Mouse (Mus musculus) lung, postnatal 14 days (tissue): ENCODE data around the gene Sec22c.

Source experiments
- DNase-seq: peaks from one replicate; pipeline ENCODE4 v3.0.0; 2021

The Sec22c gene

DNA sequence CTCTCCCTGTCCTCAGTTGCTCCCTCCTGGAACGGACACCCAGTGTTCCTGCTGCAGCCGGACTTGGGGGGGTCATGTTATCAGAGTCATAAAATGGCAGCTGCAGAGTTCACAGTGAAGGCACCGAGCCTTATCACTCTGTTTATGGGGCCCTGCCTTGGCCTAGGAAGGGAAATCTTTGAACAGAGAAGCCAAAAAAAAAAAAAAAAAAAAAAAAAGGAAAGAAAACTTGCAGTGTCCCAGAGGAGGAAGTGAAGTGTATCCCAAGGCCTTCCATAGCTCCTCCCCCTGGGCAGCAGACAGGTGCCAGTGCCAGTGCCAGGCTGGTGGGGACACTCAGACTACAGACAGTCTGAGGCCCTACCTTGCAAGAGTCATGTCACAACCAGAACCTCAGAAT is 60.4 kb downstream of the Sec22c start:
- no peak for DNase-seq

DNA sequence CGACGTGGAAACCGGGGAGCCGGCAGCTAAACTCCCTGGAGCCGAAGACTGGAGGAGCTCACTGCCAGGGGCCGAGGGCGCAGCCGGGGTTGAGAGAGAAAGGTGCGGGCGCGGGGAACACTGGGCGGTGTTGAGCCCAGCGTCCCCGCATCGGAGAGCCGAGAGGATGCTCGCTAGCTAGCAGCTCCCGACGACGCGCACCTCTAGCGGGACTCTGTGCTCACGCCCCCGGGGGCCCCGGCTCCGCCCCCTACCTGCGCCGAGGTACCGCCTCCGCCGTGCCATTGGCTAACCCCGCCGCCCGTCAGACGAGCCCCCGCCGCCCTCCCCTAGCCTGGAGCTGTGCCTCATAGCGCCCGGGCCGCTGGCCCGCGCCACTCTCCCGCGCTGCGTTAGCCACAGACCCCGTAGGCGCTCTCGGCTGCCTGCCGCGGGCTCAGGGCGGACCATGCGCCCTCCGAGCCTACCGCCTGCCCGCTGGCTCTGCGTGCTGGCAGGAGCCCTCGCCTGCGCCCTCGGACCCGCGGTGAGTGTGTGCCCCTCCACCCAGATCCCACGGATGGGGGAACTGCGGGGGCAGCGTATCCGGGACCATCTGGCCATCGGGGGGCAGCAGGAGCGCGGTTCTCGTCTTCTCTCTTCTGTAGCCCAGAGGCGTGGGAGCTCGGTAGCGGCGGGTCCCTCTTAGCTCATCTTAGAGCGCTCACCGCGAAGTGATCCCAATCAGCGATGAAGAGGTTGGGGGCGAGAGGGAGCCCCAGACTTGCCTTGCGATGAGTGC is 62.7 kb downstream of the Sec22c start, which contains the start of gene Vipr1:
Vipr1 (plus strand) TSS at position 316 of the 781 bp plus-strand sequence.
- DNase-seq: peak; percentile 80

DNA sequence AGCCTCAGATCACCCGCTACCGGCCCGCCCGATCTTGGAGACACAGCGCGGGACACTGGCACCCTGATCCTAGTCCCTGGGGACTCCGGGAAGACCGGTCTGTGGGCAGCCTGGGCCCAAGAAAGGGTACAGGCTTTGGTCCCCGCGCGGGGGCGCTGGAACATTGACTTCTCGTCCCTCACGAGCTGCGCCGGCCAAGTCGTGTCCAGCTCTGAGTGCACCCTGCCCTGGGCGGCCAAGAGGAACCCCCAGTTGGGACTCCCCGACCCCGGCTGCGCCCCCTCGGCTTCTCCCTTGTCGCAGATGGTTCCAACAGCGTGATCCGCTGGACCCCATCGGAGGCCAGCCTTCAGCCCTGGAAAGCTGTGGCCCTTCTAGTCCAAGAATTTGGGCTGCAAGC is 63.3 kb downstream of the Sec22c start, which contains the start of gene Lyzl4:
Lyzl4 (minus strand) TSS at position 96 of the 400 bp plus-strand sequence.
- DNase-seq: peak; percentile 88

- DNase-seq: peak; percentile 19
These were observed 63.9 kb downstream of the Sec22c start for GRCm38 (mm10) chr9:121641235-121641915.

GRCm38 (mm10) chr9:121639790-121640189 is 65.5 kb downstream of the Sec22c start:
- no peak for DNase-seq

- DNase-seq: no peak
These were observed 69.3 kb downstream of the Sec22c start for GRCm38 (mm10) chr9:121635835-121636576.

DNA sequence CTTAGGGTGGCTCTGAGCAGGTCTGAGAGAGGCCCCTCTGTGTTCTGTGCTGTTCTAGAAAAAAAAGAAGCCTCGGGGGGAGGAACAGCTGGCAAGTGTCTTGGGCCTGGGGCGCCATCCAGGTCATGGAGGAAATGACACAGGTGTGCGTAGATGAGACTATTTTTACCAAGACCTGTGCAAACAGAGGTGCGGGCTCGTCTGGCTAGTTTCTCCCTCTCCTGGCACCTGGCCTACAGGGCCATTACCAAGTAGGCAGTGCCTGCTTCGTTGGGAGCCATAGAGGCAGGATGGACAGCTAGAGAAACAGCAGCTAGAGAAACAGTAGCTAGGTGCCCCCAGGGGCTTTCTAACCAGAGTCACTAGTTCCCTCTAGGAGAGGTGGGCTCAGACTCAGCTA is 72.0 kb downstream of the Sec22c start:
- DNase-seq: no peak

DNA sequence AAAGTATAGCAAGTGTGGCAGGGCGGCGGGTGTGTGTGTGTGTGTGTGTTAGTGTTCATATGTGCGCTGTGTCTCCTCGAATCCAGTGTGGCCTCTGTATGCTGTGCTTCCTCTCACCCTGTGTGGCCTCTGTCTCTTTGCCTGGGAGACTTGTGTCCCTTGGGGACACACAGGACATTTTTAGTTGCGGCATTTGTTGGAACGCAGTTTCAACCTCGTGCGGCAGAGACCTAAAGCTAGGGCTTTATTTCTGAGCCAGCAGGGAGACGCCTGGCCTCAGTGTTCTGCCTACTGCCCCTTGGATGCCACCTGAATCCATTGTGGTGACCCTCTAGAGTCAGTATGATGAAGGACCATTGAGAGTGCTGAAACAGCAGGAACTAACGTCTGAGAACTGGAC is 72.4 kb downstream of the Sec22c start:
- DNase-seq: no peak

GRCm38 (mm10) chr9:121631946-121632345 is 73.3 kb downstream of the Sec22c start:
- DNase-seq: no peak

- DNase-seq: no peak
These were observed 74.7 kb downstream of the Sec22c start for GRCm38 (mm10) chr9:121630627-121631026.
